Mouse (Mus musculus) small intestine, adult 2 months (tissue): ENCODE results near the gene P2rx5.

ENCODE experiments used
- CTCF ChIP-seq: fragments of 200-500 bp; IDR thresholded peaks from 2 replicates; pipeline ENCODE4 v1.5.1; 2012; ENCODE audit warnings: low read depth, mild to moderate bottlenecking, control low read depth, inconsistent platforms, low read length, moderate library complexity, mixed read lengths; ENCODE audit not compliant: insufficient replicate concordance, insufficient read length; ENCODE audit errors: extremely low read depth
- POLR2A ChIP-seq: fragments of 200-500 bp; IDR thresholded peaks from 2 replicates; pipeline ENCODE4 v1.6.1; 2012; ENCODE audit warnings: low read depth, mild to moderate bottlenecking, control low read depth, inconsistent platforms, low read length, moderate library complexity

DNA sequence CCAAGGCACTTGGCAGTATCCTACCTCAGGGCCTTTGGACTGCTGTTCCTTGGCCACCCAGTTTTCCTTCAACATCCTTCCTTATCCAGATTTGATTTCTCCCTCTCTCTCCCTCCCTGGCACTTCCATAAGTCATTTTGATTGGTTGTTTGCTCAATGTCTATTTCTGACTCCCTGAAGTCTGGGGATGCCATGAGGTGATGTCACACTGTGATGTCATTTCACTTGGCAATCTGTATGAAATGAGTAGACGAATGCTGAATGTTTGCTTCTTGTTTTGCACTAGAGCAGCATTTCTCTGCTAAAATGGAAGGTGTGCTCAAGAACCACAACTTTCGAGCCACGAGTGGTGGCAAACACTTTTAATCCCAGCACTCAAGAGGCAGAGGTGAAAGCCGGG is 1.4 kb downstream of the P2rx5 start:
- TF ChIP-seq POLR2A, result no peak
- no peak for TF ChIP-seq CTCF
